Mouse (Mus musculus): ENCODE measurements around the gene Psme3. TPM values are rescaled to one million over a fixed set of nuclear protein-coding genes. Genes with fewer than 3 reads are reported as not detected.

Psme3 gene
- 126 and 149 TPM in 2 replicates for polyA plus RNA-seq (2012; rRNA removed)

DNA sequence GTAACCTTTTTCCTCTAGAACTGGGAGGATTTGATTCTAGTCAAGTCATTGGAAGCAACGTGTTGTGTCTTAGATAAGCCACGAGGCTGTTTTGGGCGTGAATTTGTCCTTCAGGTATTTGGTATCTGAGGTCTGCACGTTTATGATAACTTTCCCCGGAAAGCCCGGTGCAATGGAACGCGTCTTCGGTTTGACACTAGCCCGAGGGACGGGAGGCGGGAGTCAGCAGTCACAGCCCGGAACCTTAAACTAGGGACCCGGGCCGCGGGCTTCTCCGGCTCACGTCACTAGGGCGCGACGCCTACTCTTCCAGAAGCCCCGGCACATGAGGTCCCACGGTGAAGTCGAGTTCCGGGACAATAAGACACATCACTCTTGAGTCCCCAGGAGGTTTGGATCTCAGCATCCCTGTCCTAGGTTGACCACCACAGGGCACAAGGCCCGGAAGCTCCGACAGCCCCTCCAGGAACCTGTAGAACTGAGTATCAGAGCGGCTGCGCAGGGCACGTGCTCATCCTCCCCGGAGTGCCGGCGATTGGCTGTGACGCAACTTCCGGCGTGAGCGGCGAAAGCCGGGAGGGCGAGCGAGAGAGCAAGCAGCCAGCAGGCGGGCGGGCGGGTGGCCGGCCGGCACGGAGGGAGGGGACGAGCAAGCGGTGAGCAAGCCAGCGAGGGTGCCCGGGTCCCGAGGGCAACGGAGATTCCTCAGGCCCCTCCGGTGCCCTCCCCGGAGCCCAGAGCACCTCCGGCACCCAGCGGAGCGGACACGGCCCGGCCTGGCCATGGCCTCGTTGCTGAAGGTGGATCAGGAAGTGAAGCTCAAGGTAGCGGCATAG is at the start of gene Psme3:
Gene Psme3, plus strand, starts transcription at position 549 of the 836 bp plus-strand sequence.
- DNase-seq (ENCODE audit: low read depth): peak; percentile 97
- TF ChIP-seq CTCF (IDR thresholded peaks at IDR 0.05; ENCODE audit: borderline replicate concordance, extremely low read depth, insufficient read depth, insufficient read length) (no peak), POLR2A (IDR thresholded peaks at IDR 0.05; ENCODE audit: borderline replicate concordance, extremely low read depth, insufficient read depth, insufficient read length, poor library complexity, severe bottlenecking) (peak; percentile 95)

DNA sequence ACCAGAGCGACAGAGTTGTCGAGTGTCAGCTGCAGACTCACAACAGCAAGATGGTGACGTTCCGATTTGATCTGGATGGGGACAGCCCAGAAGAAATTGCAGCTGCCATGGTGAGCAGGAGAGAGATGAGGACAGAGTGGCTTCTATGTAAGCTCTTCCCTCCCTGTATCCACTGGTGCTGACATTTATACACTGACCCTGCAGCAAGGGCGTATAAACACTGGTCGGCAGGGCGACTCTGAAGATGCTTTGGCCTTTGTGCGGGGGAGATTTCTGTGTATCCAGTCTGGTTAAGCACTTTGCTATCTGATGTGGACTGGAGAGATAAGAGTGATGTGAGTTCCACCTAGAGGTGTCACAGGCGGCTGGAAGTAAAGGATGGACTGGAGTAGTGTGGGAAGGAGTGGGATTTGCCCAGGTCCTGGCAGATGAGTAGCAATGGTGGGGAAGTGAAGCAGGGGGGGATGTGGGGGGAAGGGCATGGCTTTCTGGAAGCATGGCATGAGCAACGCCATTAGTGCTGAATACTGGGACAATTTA is 46.4 kb upstream of the Psme3 start:
- TF ChIP-seq POLR2A (IDR thresholded peaks at IDR 0.05; ENCODE audit: borderline replicate concordance, extremely low read depth, insufficient read depth, insufficient read length, poor library complexity, severe bottlenecking): no peak
- no peak for TF ChIP-seq CTCF (IDR thresholded peaks at IDR 0.05; ENCODE audit: borderline replicate concordance, extremely low read depth, insufficient read depth, insufficient read length)
- peak; percentile 71 for DNase-seq (ENCODE audit: low read depth)

DNA sequence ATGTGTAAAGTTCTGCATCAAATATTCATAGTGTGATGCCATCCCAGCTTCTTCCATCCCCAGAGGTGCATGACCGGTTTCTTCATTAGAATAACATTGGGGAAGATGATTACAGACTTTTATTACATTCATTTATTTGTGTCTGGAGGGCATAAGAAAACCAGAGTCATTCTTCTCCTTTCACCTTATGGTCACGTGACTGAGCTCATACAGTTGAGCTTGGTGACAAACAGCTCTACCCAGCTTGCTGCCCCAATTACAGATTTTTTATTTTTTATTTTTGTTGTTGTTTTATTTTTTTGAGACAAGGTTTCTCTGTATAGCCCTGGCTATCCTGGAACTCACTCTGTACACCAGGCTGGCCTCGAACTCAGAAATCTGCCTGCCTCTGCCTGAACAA is 43.6 kb upstream of the Psme3 start:
- no peak for DNase-seq (ENCODE audit: low read depth)
- TF ChIP-seq POLR2A (IDR thresholded peaks at IDR 0.05; ENCODE audit: borderline replicate concordance, extremely low read depth, insufficient read depth, insufficient read length, poor library complexity, severe bottlenecking) (no peak), CTCF (IDR thresholded peaks at IDR 0.05; ENCODE audit: borderline replicate concordance, extremely low read depth, insufficient read depth, insufficient read length) (no peak)

DNA sequence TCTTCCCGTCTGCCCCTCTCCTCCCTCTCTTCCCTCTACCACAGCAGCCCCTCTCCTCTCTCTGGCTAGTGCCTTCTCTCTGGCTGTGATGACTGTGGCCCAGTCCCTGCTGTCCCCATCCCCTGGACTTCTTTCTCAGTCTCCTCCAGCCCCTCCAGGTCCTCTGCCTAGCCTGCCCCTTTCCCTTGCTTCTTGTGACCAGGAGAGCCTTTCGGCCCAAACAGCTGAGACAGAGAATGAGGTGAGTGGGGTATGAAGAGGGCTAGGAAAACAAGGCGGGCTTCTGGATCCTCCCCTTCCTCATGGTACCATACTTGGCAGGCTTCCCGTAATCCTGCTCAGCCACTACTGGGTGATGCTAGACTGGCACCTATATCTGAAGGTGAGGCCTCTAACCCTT is 40.7 kb upstream of the Psme3 start:
- TF ChIP-seq POLR2A (IDR thresholded peaks at IDR 0.05; ENCODE audit: borderline replicate concordance, extremely low read depth, insufficient read depth, insufficient read length, poor library complexity, severe bottlenecking) (no peak), CTCF (IDR thresholded peaks at IDR 0.05; ENCODE audit: borderline replicate concordance, extremely low read depth, insufficient read depth, insufficient read length) (no peak)
- no peak for DNase-seq (ENCODE audit: low read depth)

DNA sequence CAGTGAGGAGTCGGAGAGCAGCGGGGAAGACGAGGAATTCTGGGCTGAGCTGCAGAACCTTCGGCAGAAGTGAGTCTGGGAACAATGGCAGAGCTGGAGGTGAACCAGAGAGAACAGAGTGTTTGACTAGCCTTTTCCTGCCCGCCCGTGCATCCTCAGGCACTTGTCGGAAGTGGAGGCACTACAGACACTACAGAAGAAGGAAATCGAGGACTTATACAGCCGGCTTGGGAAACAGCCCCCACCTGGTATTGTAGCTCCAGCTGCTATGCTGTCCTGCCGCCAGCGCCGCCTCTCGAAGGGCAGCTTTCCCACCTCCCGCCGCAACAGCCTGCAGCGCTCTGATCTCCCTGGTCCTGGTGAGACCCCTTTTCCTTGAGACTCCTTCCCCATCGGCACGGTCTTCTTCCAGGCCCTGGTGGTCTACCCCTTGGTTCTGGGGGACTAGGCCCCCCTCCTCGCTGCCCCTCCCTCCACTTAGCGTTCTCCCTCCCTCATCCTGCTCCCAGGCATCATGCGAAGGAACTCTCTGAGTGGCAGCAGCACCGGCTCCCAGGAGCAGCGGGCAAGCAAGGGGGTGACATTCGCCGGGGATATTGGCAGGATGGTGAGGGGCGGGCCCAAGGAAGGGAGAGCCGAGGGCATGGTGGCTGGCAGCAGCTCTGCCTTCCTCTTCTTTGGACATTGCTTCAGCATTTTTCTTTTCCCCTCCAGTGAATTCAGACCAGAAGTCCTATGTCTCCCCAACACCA is 39.5 kb upstream of the Psme3 start:
- TF ChIP-seq CTCF (IDR thresholded peaks at IDR 0.05; ENCODE audit: borderline replicate concordance, extremely low read depth, insufficient read depth, insufficient read length) (no peak), POLR2A (IDR thresholded peaks at IDR 0.05; ENCODE audit: borderline replicate concordance, extremely low read depth, insufficient read depth, insufficient read length, poor library complexity, severe bottlenecking) (no peak)
- no peak for DNase-seq (ENCODE audit: low read depth)

DNA sequence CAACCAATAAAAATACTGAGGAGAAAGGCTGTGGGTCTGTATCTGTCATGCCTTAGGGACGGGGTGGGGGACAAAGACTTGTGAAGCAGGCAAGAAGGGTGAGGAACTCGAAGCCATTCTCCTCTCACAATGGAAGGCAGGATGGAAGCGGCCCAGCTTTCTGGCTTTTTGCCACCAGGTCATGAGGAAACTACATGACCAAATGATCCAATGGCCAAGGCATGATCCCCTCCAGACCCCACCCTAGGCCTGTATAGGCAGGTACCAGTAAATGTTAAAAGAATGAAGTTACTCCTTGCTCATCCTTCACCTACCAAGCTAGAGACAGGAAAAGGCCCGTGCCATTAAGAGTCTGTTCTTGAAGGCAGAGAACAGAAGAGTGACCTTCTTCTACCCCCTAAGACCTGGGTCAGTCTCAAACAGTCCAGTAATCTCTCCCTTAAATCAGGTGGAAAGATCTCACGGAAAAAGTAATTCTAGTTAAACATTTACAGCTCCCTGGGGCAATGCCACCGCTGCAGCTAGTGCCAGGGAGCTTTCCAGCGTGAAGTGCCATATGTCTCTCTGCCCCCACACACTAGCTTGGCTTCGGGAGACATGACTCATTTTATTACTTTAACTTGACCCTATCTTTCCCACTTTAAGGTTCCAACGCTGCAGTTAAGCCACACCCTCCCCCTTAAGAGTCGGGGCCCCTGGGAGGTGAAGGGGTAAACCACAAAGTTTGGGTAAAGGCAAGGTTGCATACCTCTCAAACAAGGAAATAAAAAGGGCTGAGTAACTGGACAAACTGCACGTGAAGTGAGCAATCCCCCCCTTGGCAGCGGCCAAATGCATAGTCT is 38.4 kb upstream of the Psme3 start:
- no peak for DNase-seq (ENCODE audit: low read depth)
- TF ChIP-seq POLR2A (IDR thresholded peaks at IDR 0.05; ENCODE audit: borderline replicate concordance, extremely low read depth, insufficient read depth, insufficient read length, poor library complexity, severe bottlenecking) (no peak), CTCF (IDR thresholded peaks at IDR 0.05; ENCODE audit: borderline replicate concordance, extremely low read depth, insufficient read depth, insufficient read length) (no peak)

DNA sequence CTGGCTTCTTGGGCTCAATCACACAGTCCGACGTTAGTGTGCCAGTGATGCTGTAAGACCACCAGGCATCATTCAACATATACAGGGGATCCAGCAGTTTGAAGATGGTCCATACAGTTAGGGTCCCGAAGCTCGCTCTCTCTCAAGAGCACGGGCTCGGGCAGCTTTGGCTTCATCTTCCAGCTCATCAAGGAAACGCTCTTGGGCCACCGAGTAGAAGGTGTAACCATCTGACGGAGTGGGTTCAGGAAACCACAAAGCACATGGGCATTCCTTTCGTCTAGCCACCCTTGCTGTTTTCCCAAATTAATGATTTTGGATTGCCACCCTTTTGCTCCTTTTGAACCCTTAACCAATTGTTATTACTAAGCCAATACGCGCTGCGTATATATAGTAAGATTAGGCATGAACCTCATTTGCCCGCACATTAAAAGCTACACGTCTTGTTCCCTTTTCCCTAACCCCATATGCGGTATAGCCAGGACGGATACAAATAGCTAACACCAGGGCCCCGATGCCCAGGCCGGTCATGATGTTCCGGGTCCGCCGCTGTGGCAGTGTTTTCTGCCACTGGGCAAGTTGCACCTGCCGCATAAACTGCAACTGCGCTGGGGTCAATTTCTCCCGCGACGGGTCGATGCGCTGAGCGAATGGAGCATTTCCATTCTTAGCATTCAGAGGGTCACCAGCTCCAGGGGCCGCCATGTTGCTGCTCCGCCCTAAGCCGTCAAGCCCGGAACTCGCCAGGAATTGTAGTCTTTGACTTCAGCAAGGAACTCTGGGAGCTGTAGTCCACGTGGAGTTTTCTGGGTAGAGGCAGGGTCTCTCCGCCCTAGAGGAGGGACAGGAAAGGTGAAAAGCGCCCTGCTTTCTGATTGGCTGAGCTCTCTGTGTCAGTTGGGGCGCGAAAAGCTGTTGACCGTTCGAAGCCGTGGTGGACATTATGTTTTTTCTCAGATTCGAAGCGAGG is 37.5 kb upstream of the Psme3 start, which contains the start of the genes Cntd1 and Coa3:
Gene Cntd1, plus strand, starts transcription at position 790 of the 970 bp plus-strand sequence.
Gene Coa3, minus strand, starts transcription at position 892 of the 970 bp plus-strand sequence.
- TF ChIP-seq POLR2A (IDR thresholded peaks at IDR 0.05; ENCODE audit: borderline replicate concordance, extremely low read depth, insufficient read depth, insufficient read length, poor library complexity, severe bottlenecking) (peak; percentile 47; the same call in 1 of the 2 replicates), CTCF (IDR thresholded peaks at IDR 0.05; ENCODE audit: borderline replicate concordance, extremely low read depth, insufficient read depth, insufficient read length) (0 out of 2 replicates have a peak, but pooled peaks have one; percentile 14)
- DNase-seq (ENCODE audit: low read depth): peak; percentile 98

DNA sequence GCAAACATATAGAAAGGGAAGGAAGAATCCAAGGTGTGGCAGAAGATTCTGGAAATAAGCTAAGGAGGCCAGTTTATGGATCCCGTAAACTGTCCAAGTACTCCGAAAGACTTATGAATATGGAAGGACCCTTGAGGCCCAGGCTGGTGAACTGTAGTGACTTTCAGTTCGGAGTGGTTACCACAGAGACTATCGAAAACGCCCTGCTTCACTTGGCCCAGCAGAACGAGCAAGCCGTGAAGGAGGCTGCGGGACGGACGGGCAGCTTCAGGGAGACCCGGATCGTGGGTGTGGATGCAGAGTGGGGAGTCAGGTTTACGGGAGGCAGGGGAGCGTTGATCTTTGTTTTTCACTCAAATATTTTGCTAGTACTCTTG is 36.8 kb upstream of the Psme3 start:
- no peak for DNase-seq (ENCODE audit: low read depth)
- TF ChIP-seq POLR2A (IDR thresholded peaks at IDR 0.05; ENCODE audit: borderline replicate concordance, extremely low read depth, insufficient read depth, insufficient read length, poor library complexity, severe bottlenecking): no peak
- no peak for TF ChIP-seq CTCF (IDR thresholded peaks at IDR 0.05; ENCODE audit: borderline replicate concordance, extremely low read depth, insufficient read depth, insufficient read length)

DNA sequence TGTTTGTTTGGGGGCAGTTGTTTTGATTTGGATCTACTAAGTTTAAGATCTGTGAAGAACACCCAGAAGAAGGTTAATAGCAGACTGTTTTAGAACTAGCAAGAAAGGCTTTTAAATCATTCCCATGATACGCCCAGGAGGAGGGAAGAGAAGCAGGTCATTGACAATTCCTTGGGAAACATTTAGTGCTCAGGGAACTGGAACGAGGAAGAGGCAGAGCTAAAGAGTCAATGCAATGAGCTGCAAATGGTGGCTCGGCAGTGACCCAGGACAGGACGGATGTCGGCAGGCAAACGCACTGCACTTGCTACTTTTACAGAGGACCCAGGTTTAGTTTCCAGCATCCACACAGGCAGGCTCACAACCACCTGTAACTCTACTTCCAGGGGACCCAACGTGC is 35.2 kb upstream of the Psme3 start:
- TF ChIP-seq CTCF (IDR thresholded peaks at IDR 0.05; ENCODE audit: borderline replicate concordance, extremely low read depth, insufficient read depth, insufficient read length): no peak
- no peak for DNase-seq (ENCODE audit: low read depth)

DNA sequence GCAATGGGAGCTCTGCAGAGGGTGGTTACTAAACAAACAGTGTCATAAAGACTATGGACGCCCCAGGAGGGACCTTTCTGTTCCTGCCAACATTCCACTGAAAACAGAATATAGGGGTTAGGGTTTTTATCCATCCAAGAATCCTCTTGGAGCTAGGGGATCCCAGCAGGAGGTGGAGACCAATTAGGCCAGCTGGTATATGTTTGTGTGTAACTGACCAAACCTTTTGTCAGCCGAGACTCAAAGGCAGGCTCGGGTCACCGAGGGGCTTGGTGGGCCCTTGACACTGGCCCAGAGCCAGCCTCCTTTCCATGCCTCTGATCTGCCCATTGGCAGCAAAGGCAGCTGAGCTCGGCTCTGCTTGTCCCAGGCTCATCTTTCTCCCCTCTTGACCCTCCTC is 33.1 kb upstream of the Psme3 start:
- TF ChIP-seq POLR2A (IDR thresholded peaks at IDR 0.05; ENCODE audit: borderline replicate concordance, extremely low read depth, insufficient read depth, insufficient read length, poor library complexity, severe bottlenecking): no peak
- peak; percentile 27 for DNase-seq (ENCODE audit: low read depth)
